Mouse (Mus musculus): ENCODE measurements at regions not wholly inside any gene's neighbourhood (a gene's known extent, or its start where the extent isn't known, plus 50 kb on each side); places are given as distances from the start of the nearest gene placed in this dataset.

- ATAC-seq (ENCODE audit: insufficient number of reproducible peaks, insufficient read depth, low FRiP score, low read depth): no peak
- no peak overlapping the region for H3K4me2 ChIP-seq (ENCODE audit: low read length)
- no peaks in the 10 kb centered on the region for H3K27me3 ChIP-seq (ENCODE audit: control insufficient read depth, insufficient read depth, low read length)
- no peaks in the 10 kb centered on the region for H3K9me3 ChIP-seq (ENCODE audit: control insufficient read depth, low read length)
- H3K36me3 ChIP-seq (ENCODE audit: control insufficient read depth, insufficient read depth, low read length): no peaks in the 10 kb centered on the region
- no peak overlapping the region for H3K9ac ChIP-seq (ENCODE audit: low read length)
- no peak overlapping the region for H3K27ac ChIP-seq (replicated peaks in 1 of 2; ENCODE audit: control insufficient read depth in 1 of 2, insufficient read depth in 1 of 2, low read depth in 2 of 2, low read length in 2 of 2)
- H3K4me1 ChIP-seq (ENCODE audit: control insufficient read depth in 2 of 2, insufficient read depth in 2 of 2, low read length in 2 of 2): no peaks in the 10 kb centered on the region
- WGBS: 72% methylated on average over 4 of the region's 4 CpGs
- no peak overlapping the region for H3K4me3 ChIP-seq (ENCODE audit: control insufficient read depth in 1 of 2, insufficient read depth in 1 of 2, low read depth in 1 of 2, low read length in 2 of 2)
These were observed 389.0 kb upstream of the Klf4 start for GRCm38 (mm10) chr4:55921217-55921616.

DNA sequence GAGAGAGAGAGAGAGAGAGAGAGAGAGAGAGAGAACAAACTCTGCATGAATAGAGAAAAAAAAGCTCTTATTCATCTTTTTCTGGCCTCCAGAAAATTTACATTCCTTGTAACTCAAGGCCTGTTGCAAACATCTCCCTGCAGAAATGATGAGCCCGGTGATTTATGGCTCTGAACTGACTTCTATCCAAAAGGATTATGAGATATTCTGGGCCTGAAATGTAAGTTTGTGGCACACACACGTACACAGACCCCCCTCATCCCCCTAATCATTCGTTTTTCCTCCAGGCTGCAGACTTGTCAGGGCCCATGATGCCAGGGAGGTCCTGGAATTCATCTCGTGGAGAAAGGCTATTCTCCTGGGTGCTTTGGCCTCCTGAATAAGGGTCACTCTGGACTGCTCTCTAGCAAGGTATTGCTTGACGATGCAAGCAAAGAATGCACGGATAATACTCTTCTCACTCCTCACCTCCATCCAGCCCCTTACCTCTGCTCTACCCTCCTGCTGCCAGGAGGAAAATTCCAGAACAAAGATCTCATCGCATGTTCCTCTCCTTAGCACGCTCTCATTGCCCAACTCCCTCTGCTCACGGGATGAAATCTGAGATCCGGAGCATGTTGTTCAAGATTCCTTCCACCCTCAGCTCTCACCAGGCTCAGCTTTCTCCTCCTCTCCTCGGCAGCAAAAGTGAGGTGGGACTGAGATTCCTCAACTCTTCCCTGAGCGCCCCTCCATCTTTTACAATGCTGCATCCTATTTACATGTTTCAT lies 362.0 kb upstream of the Klf4 start:
- H3K27ac ChIP-seq (replicated peaks in 1 of 2; ENCODE audit: control insufficient read depth in 1 of 2, insufficient read depth in 1 of 2, low read depth in 2 of 2, low read length in 2 of 2): no peak overlapping the region
- no peak overlapping the region for H3K4me3 ChIP-seq (ENCODE audit: control insufficient read depth in 1 of 2, insufficient read depth in 1 of 2, low read depth in 1 of 2, low read length in 2 of 2)
- no peaks in the 10 kb centered on the region for H3K9me3 ChIP-seq (ENCODE audit: control insufficient read depth, low read length)
- no peak for ATAC-seq (ENCODE audit: insufficient number of reproducible peaks, insufficient read depth, low FRiP score, low read depth)
- no peaks in the 10 kb centered on the region for H3K27me3 ChIP-seq (ENCODE audit: control insufficient read depth, insufficient read depth, low read length)
- WGBS: 58% methylated on average over 12 of the region's 12 CpGs
- no peaks in the 10 kb centered on the region for H3K4me1 ChIP-seq (ENCODE audit: control insufficient read depth in 2 of 2, insufficient read depth in 2 of 2, low read length in 2 of 2)
- H3K4me2 ChIP-seq (ENCODE audit: low read length): no peak overlapping the region
- H3K36me3 ChIP-seq (ENCODE audit: control insufficient read depth, insufficient read depth, low read length): no peaks in the 10 kb centered on the region
- no peak overlapping the region for H3K9ac ChIP-seq (ENCODE audit: low read length)

DNA sequence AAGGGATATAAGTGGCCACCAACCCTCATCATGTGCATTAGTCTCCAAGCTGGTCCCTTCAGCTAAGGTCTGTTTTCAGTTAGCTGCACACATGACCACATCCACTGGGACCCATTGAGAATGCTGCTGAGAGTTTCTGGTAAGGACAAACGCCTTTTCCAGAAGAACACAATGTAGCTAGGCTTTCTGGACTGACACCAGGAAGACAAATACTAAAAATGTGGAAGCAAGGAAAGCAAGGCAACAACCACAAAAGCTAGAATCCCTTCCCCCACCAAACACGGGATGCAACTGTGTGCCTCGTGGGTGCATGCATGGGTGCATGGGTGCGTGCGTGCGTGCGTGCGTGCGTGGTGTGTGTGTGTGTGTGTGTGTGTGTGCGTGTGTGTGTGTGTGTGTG lies 359.4 kb upstream of the Klf4 start:
- Histone ChIP-seq H3K4me2 (ENCODE audit: low read length) (no peak overlapping the region), H3K27ac (replicated peaks in 1 of 2; ENCODE audit: control insufficient read depth in 1 of 2, insufficient read depth in 1 of 2, low read depth in 2 of 2, low read length in 2 of 2) (no peak overlapping the region), H3K36me3 (ENCODE audit: control insufficient read depth, insufficient read depth, low read length) (no peaks in the 10 kb centered on the region), H3K4me1 (ENCODE audit: control insufficient read depth in 2 of 2, insufficient read depth in 2 of 2, low read length in 2 of 2) (no peaks in the 10 kb centered on the region), H3K9ac (ENCODE audit: low read length) (no peak overlapping the region), H3K27me3 (ENCODE audit: control insufficient read depth, insufficient read depth, low read length) (no peaks in the 10 kb centered on the region), H3K4me3 (ENCODE audit: control insufficient read depth in 1 of 2, insufficient read depth in 1 of 2, low read depth in 1 of 2, low read length in 2 of 2) (no peak overlapping the region), H3K9me3 (ENCODE audit: control insufficient read depth, low read length) (no peaks in the 10 kb centered on the region)
- ATAC-seq (ENCODE audit: insufficient number of reproducible peaks, insufficient read depth, low FRiP score, low read depth): no peak
- WGBS: 92% methylated on average over 9 of the region's 10 CpGs

DNA sequence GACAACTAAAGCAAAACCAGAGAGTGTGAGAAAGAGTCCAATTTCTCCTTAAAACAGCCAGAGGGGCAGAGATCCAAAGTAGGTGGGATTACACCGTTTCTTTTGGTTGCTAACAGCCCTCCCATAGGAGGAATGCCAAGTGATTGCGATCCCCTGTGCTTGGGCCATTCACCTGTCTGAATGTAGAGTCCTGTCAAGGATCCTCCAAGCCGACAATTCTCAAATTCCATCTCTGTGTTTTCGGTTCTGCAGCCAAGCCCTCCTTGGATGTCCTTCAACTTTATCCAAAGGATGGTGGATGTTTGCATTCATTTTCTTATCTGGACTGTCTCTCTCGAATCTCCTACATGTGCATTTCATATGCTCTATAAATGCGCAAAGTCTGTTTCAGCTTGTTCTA lies 355.3 kb upstream of the Klf4 start:
- Histone ChIP-seq H3K27ac (replicated peaks in 1 of 2; ENCODE audit: control insufficient read depth in 1 of 2, insufficient read depth in 1 of 2, low read depth in 2 of 2, low read length in 2 of 2) (no peak overlapping the region), H3K9ac (ENCODE audit: low read length) (no peak overlapping the region), H3K27me3 (ENCODE audit: control insufficient read depth, insufficient read depth, low read length) (no peaks in the 10 kb centered on the region), H3K36me3 (ENCODE audit: control insufficient read depth, insufficient read depth, low read length) (no peaks in the 10 kb centered on the region), H3K4me3 (ENCODE audit: control insufficient read depth in 1 of 2, insufficient read depth in 1 of 2, low read depth in 1 of 2, low read length in 2 of 2) (no peak overlapping the region), H3K9me3 (ENCODE audit: control insufficient read depth, low read length) (no peaks in the 10 kb centered on the region), H3K4me1 (ENCODE audit: control insufficient read depth in 2 of 2, insufficient read depth in 2 of 2, low read length in 2 of 2) (no peaks in the 10 kb centered on the region), H3K4me2 (ENCODE audit: low read length) (no peak overlapping the region)
- 80% methylated on average over 6 of the region's 6 CpGs for WGBS
- no peak for ATAC-seq (ENCODE audit: insufficient number of reproducible peaks, insufficient read depth, low FRiP score, low read depth)

DNA sequence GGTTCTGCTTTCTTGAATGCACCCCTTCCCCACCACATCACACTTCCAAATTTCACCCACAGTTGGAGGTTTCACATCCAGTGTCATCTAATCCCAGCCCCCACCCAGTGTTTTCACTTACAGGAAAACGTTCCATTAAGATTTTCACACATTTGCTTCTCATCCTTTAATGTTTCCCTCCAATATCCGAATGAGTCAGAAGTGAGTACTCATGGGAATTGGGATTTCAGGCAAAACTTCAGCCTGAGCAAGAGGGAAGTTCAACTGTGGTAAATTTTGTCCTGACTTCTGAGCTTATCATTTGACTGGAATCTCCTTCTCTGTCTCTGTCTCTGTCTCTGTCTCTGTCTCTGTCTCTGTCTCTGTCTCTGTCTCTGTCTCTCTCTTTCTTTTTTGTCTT lies 350.3 kb upstream of the Klf4 start:
- H3K36me3 ChIP-seq (ENCODE audit: control insufficient read depth, insufficient read depth, low read length): no peaks in the 10 kb centered on the region
- no peaks in the 10 kb centered on the region for H3K4me1 ChIP-seq (ENCODE audit: control insufficient read depth in 2 of 2, insufficient read depth in 2 of 2, low read length in 2 of 2)
- no peaks in the 10 kb centered on the region for H3K9me3 ChIP-seq (ENCODE audit: control insufficient read depth, low read length)
- no peak overlapping the region for H3K4me3 ChIP-seq (ENCODE audit: control insufficient read depth in 1 of 2, insufficient read depth in 1 of 2, low read depth in 1 of 2, low read length in 2 of 2)
- H3K9ac ChIP-seq (ENCODE audit: low read length): no peak overlapping the region
- 29% methylated on average over 2 of the region's 2 CpGs for WGBS
- no peak for ATAC-seq (ENCODE audit: insufficient number of reproducible peaks, insufficient read depth, low FRiP score, low read depth)
- H3K27ac ChIP-seq (replicated peaks in 1 of 2; ENCODE audit: control insufficient read depth in 1 of 2, insufficient read depth in 1 of 2, low read depth in 2 of 2, low read length in 2 of 2): no peak overlapping the region
- H3K27me3 ChIP-seq (ENCODE audit: control insufficient read depth, insufficient read depth, low read length): no peaks in the 10 kb centered on the region
- H3K4me2 ChIP-seq (ENCODE audit: low read length): no peak overlapping the region

DNA sequence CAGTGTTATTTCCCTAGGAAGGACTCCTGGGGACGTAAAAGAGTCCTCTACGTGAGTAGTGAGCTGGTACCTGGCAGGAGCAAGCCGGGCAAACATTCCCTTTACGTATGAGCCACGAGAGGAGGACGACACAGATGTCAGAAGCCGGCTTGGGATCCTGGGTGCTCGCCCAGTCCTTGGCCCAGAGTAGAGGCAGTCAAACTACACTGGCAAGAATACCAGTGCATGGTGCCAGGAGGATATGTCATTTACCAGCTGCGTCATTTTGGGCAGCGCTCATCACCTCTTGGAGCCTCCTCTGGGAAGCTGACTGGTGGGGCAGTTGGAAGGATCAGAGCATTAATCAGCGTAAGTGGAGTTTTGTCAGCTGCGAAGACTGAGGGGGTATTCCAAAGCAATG lies 343.0 kb upstream of the Klf4 start:
- no peak for ATAC-seq (ENCODE audit: insufficient number of reproducible peaks, insufficient read depth, low FRiP score, low read depth)
- H3K4me2 ChIP-seq (ENCODE audit: low read length): no peak overlapping the region
- H3K9ac ChIP-seq (ENCODE audit: low read length): no peak overlapping the region
- H3K4me1 ChIP-seq (ENCODE audit: control insufficient read depth in 2 of 2, insufficient read depth in 2 of 2, low read length in 2 of 2): no peaks in the 10 kb centered on the region
- no peak overlapping the region for H3K27ac ChIP-seq (replicated peaks in 1 of 2; ENCODE audit: control insufficient read depth in 1 of 2, insufficient read depth in 1 of 2, low read depth in 2 of 2, low read length in 2 of 2)
- no peaks in the 10 kb centered on the region for H3K27me3 ChIP-seq (ENCODE audit: control insufficient read depth, insufficient read depth, low read length)
- no peaks in the 10 kb centered on the region for H3K9me3 ChIP-seq (ENCODE audit: control insufficient read depth, low read length)
- no peak overlapping the region for H3K4me3 ChIP-seq (ENCODE audit: control insufficient read depth in 1 of 2, insufficient read depth in 1 of 2, low read depth in 1 of 2, low read length in 2 of 2)
- WGBS: 84% methylated on average over 12 of the region's 12 CpGs
- no peaks in the 10 kb centered on the region for H3K36me3 ChIP-seq (ENCODE audit: control insufficient read depth, insufficient read depth, low read length)

GRCm38 (mm10) chr4:55874875-55875274 lies 342.6 kb upstream of the Klf4 start:
- no peak for ATAC-seq (ENCODE audit: insufficient number of reproducible peaks, insufficient read depth, low FRiP score, low read depth)
- Histone ChIP-seq H3K27ac (replicated peaks in 1 of 2; ENCODE audit: control insufficient read depth in 1 of 2, insufficient read depth in 1 of 2, low read depth in 2 of 2, low read length in 2 of 2) (no peak overlapping the region), H3K4me2 (ENCODE audit: low read length) (no peak overlapping the region), H3K9me3 (ENCODE audit: control insufficient read depth, low read length) (no peaks in the 10 kb centered on the region), H3K4me1 (ENCODE audit: control insufficient read depth in 2 of 2, insufficient read depth in 2 of 2, low read length in 2 of 2) (no peaks in the 10 kb centered on the region), H3K4me3 (ENCODE audit: control insufficient read depth in 1 of 2, insufficient read depth in 1 of 2, low read depth in 1 of 2, low read length in 2 of 2) (no peak overlapping the region), H3K9ac (ENCODE audit: low read length) (no peak overlapping the region), H3K36me3 (ENCODE audit: control insufficient read depth, insufficient read depth, low read length) (no peaks in the 10 kb centered on the region), H3K27me3 (ENCODE audit: control insufficient read depth, insufficient read depth, low read length) (no peaks in the 10 kb centered on the region)
- WGBS: 65% methylated on average over 7 of the region's 7 CpGs

GRCm38 (mm10) chr4:55874276-55874675 lies 342.0 kb upstream of the Klf4 start:
- H3K9ac ChIP-seq (ENCODE audit: low read length): no peak overlapping the region
- ATAC-seq (ENCODE audit: insufficient number of reproducible peaks, insufficient read depth, low FRiP score, low read depth): no peak
- H3K27ac ChIP-seq (replicated peaks in 1 of 2; ENCODE audit: control insufficient read depth in 1 of 2, insufficient read depth in 1 of 2, low read depth in 2 of 2, low read length in 2 of 2): no peak overlapping the region
- H3K36me3 ChIP-seq (ENCODE audit: control insufficient read depth, insufficient read depth, low read length): no peaks in the 10 kb centered on the region
- H3K4me1 ChIP-seq (ENCODE audit: control insufficient read depth in 2 of 2, insufficient read depth in 2 of 2, low read length in 2 of 2): no peaks in the 10 kb centered on the region
- no peaks in the 10 kb centered on the region for H3K9me3 ChIP-seq (ENCODE audit: control insufficient read depth, low read length)
- H3K27me3 ChIP-seq (ENCODE audit: control insufficient read depth, insufficient read depth, low read length): no peaks in the 10 kb centered on the region
- no peak overlapping the region for H3K4me2 ChIP-seq (ENCODE audit: low read length)
- WGBS: 83% methylated on average over 4 of the region's 4 CpGs
- no peak overlapping the region for H3K4me3 ChIP-seq (ENCODE audit: control insufficient read depth in 1 of 2, insufficient read depth in 1 of 2, low read depth in 1 of 2, low read length in 2 of 2)
